Mouse (Mus musculus) midbrain, embryonic 14.5 days (tissue): ENCODE data around the gene Tsr2. TPM values are rescaled to one million over a fixed set of nuclear protein-coding genes. Genes with fewer than 3 reads are reported as not detected.

Source experiments
- polyA plus RNA-seq: library from polyadenylated mRNA; unstranded; fragments of >200 nt; fragmentation: Nextera tagmentation; extraction: Ambion mirVana; gene quantifications from 2 replicates; pipeline ENCODE4 v1.2.1, GENCODE M21; 2014

The Tsr2 gene
- polyA plus RNA-seq, 1 experiment from 2014 or later, result 38.9 TPM

Other genes starting within 250 kb of the Tsr2 start
- gene Gnl3l, start 79.2 kb downstream of the Tsr2 start, polyA plus RNA-seq, result 73.3 and 85.3 TPM in 2 replicates
- 15.7 and 18.4 TPM in 2 replicates for gene Fgd1, start 50.4 kb downstream of the Tsr2 start, polyA plus RNA-seq
- 33.5 and 36.8 TPM in 2 replicates for gene Wnk3, start 101.5 kb upstream of the Tsr2 start, polyA plus RNA-seq
- gene Fam120c, start 247.6 kb upstream of the Tsr2 start, polyA plus RNA-seq, result 7.3 and 8.8 TPM in 2 replicates